Mouse (Mus musculus) left cerebral cortex, postnatal 10 days (tissue): ENCODE results near the gene Rpl35. TPM values are rescaled to one million over a fixed set of nuclear protein-coding genes. Genes with fewer than 3 reads are reported as not detected.
A peak's percentile ranks its signal among the peaks of the same experiment; 100 is the strongest.

ENCODE experiments used
- DNase-seq, 2 experiments: peaks; one replicate each; pipeline ENCODE4 v3.0.0; 2021 to 2022; ENCODE audit warnings: low spot score in 2 of 2, mixed read lengths in 1 of 2; ENCODE audit errors: extremely low spot score in 1 of 2
- intact Hi-C: fragments of 180-260 bp; cut with DNase I; formaldehyde crosslinking; loops from one replicate; pipeline ENCODE4 v1.15.1; 2025
- total RNA-seq, 2 experiments: library from RNA; stranded (reverse); gene quantifications; 2 replicates each; pipeline ENCODE4 v1.2.3; 2021

Rpl35 gene
- total RNA-seq, 2 experiments from 2014 or later = 326 to 336 TPM

- no peak for DNase-seq
Measured at GRCm38 (mm10) chr2:38957671-38958223, 47.7 kb downstream of the Rpl35 start.

GRCm38 (mm10) chr2:38956062-38956461, 49.4 kb downstream of the Rpl35 start:
- intact Hi-C loops = no loop called here
- DNase-seq = no peak

More at GRCm38 (mm10) chr2:38957671-38958223, 47.7 kb downstream of the Rpl35 start:
- intact Hi-C loops = no loop called here

GRCm38 (mm10) chr2:38953152-38953883, 52.1 kb downstream of the Rpl35 start:
- DNase-seq = peak; percentile 60 to 66
- intact Hi-C loops = no loop called here

Other genes with a start within 250 kb of the Rpl35 start
- gene Nr6a1, start 77.9 kb downstream of the Rpl35 start, total RNA-seq = 1 to 10 TPM; 5.3 to 5.8 TPM
- 1 to 10 TPM; 3.8 to 3.9 TPM for gene Olfml2a, start 73.6 kb downstream of the Rpl35 start, total RNA-seq
- under 1 TPM; 0.32 to 0.55 TPM for gene Wdr38, start 8.1 kb downstream of the Rpl35 start, total RNA-seq
- gene Arpc5l, start 276 bp downstream of the Rpl35 start, total RNA-seq = 100 to 1,000 TPM in 1 of 2 experiments, 10 to 100 TPM in 1; 93.1 to 103 TPM
- 10 to 100 TPM; 26.4 to 28.2 TPM for gene Golga1, start 59.9 kb upstream of the Rpl35 start, total RNA-seq
- 10 to 100 TPM; 78.7 to 88.5 TPM for gene Scai, start 185.1 kb upstream of the Rpl35 start, total RNA-seq
- 10 to 100 TPM; 64.6 to 66.5 TPM for gene Ppp6c, start 220.8 kb upstream of the Rpl35 start, total RNA-seq